Mouse (Mus musculus): ENCODE data around the gene Snx30. TPM values are rescaled to one million over a fixed set of nuclear protein-coding genes. Genes with fewer than 3 reads are reported as not detected.

Snx30 gene
- 14.7 and 17.3 TPM in 2 replicates for polyA plus RNA-seq (2016; fragmentation: Nextera tagmentation; extraction: Ambion mirVana)

DNA sequence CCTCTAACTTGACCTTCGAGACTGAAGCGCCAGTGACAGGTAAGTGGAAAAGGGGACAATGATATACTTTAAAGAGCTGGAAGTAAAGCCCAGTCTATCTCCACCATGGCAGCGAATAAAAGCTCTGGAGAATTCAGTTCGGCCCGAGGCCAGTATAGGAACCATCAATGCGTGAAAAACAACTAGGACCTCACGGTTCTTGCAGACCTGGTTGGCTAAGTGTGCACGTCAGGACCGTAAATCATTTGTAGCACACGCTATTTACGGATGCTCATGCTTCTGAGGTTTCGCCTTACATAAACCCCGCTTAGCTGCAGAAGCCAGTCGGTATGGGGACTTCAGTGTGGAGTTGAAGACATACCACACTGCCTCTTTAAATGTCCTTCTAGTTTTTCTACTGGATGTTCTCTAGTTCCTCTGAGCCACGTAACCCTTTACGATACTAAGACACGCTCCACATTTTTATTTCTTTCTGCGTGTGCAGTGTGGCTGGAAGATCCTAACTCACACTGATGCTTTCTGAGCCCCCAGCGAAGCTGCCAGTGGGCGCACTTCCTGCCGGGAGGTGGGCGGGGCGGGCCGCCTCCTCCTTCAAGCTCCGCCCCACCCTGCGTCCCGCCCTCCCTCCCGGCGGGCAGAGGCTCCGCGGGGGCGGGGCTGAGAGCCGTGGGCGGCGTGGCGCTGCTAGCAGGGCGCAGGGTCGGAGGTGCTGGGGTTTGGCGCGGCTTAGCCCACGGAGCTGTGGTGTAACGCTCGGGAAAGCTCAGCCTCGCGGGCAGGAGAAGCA is at the start of gene Snx30:
TSS of gene Snx30 (plus strand) at position 660 of the 787 bp plus-strand sequence.
- WGBS, result 3% methylated on average over 37 of the region's 45 CpGs
- Histone ChIP-seq H3K4me2 (replicated peaks) (peak within 1 kb of the TSS; percentile 95), H3K27ac (peak within 1 kb of the TSS; percentile 85), H3K36me3 (no peaks in the 10 kb centered on the region), H3K9ac (peak within 1 kb of the TSS; percentile 85), H3K27me3 (no peaks in the 10 kb centered on the region), H3K4me3 (peak within 1 kb of the TSS; percentile 96), H3K9me3 (replicated peaks) (no peaks in the 10 kb centered on the region), H3K4me1 (peaks cover 17% of the 10 kb centered on the region)
- peak; percentile 93 for ATAC-seq (ENCODE audit: low FRiP score)

DNA sequence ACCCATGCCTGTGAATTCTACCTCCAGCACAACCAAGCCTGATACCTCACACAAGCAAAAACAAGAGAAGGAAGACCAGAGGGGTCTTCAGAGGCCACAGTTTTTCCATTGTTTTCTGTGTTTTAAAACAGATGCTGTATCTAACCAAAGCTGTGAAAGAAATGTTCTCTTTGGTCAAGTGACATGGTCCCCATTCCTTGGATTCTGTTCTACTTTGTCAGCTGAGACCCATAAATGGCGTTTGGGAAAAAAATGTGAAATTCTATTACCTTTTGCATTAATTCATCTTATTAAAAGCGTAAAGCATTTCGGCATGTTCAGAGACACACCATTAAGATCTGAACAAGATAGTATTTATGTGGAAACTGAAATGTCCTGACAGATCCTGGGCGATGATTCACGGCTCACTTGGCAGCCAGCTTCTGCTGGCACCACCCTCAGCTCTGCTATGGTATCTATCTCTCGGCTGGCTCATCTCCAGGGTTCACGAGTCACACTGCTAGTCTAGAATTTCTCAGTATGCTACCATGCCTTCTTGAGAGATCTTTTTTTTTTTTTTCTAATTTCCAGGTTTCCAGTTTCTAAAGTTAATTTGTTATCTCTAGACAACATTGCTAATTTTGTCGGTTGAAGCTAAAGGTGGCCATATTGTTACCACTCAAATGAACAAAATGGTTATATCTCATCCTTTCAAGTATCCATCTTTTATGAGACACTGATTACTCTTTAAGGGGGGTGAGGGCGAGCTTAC is 49.1 kb upstream of the Snx30 start:
- ATAC-seq (ENCODE audit: low FRiP score), result no peak
- Histone ChIP-seq H3K9me3 (replicated peaks) (no peaks in the 10 kb centered on the region), H3K9ac (no peak overlapping the region), H3K4me2 (replicated peaks) (no peak overlapping the region), H3K27ac (no peak overlapping the region), H3K4me3 (no peak overlapping the region), H3K4me1 (peaks cover 4% of the 10 kb centered on the region; the same call in 1 of the 2 replicates), H3K36me3 (peaks cover 11% of the 10 kb centered on the region), H3K27me3 (no peaks in the 10 kb centered on the region)
- WGBS, result 92% methylated on average over 9 of the region's 9 CpGs

DNA sequence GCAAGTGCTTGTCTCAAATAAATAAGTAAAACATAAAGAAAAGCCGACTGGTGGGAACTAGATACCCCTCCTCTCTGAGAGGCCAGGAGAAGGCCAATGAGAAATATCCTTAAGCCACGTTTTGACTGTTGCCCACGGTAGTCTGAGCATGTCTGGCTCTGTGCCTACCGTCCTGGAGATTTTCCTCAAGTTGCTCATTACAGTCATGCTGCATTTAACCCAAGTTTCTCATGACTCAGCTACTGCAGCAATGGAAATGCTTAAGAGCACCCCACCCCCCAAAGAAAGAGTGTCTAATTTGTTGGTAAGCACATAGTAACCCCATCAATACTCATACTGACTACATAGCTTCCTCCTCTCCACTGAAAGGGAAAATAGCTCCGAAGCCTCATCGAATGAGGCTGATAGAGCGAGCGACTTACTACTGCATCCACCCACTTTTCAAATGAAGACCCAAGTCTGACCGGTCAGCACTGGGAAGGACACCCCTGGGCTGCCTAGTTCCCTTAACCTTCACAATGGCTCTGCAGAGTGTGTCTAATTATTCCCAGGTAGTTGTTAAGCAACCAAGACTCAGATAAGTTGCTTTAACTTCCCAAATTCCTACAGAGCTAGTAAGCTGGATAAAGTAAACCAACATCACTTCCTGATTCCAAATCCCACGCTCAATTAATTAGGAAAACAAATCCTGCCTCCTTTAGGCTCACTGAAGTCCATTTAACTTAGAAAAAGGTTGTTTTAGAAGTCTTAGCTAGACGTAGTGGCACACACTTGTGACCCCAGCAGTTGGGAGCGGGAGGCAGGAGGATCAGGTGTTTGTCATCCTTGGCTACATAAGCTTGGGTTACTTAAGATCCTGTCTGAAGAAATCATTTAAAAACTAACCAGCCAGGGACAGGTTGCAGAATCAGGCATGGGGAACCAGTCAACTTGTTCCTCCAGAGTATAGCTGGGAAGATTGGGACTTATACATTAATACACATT is 47.9 kb upstream of the Snx30 start:
- no peak overlapping the region for H3K9ac ChIP-seq
- H3K4me1 ChIP-seq, result peaks cover 4% of the 10 kb centered on the region; the same call in 1 of the 2 replicates
- no peak for ATAC-seq (ENCODE audit: low FRiP score)
- peaks cover 2% of the 10 kb centered on the region; the same call in 1 of the 2 replicates for H3K36me3 ChIP-seq
- no peaks in the 10 kb centered on the region for H3K27me3 ChIP-seq
- no peak overlapping the region for H3K27ac ChIP-seq
- WGBS, result 82% methylated on average over 12 of the region's 12 CpGs
- H3K9me3 ChIP-seq (replicated peaks), result no peaks in the 10 kb centered on the region
- H3K4me3 ChIP-seq, result no peak overlapping the region
- no peak overlapping the region for H3K4me2 ChIP-seq (replicated peaks)

DNA sequence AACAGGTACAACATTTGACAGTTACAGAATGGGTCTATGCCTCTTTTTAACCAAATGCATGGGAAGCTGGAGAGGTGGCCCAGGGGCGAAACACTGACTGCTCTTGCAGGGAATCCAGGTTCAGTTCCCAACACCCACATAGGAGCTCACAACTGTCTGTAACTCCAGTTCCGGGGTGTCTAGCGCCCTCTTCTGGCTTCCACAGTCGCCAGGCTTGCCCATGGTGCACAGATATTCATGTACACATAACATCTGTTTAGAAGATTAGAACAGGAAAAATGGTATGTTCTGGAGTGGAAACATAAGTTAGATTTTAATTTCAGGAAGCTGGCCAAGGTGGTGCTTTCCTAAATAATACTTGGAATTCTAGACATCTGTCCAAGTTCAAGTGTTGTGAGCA is 45.6 kb upstream of the Snx30 start:
- H3K4me1 ChIP-seq, result peaks cover 5% of the 10 kb centered on the region
- no peaks in the 10 kb centered on the region for H3K36me3 ChIP-seq
- no peak for ATAC-seq (ENCODE audit: low FRiP score)
- no peak overlapping the region for H3K27ac ChIP-seq
- H3K4me3 ChIP-seq, result no peak overlapping the region
- WGBS, result 79% methylated on average over 4 of the region's 4 CpGs
- no peak overlapping the region for H3K9ac ChIP-seq
- H3K9me3 ChIP-seq (replicated peaks), result no peaks in the 10 kb centered on the region
- H3K27me3 ChIP-seq, result no peaks in the 10 kb centered on the region
- no peak overlapping the region for H3K4me2 ChIP-seq (replicated peaks)

DNA sequence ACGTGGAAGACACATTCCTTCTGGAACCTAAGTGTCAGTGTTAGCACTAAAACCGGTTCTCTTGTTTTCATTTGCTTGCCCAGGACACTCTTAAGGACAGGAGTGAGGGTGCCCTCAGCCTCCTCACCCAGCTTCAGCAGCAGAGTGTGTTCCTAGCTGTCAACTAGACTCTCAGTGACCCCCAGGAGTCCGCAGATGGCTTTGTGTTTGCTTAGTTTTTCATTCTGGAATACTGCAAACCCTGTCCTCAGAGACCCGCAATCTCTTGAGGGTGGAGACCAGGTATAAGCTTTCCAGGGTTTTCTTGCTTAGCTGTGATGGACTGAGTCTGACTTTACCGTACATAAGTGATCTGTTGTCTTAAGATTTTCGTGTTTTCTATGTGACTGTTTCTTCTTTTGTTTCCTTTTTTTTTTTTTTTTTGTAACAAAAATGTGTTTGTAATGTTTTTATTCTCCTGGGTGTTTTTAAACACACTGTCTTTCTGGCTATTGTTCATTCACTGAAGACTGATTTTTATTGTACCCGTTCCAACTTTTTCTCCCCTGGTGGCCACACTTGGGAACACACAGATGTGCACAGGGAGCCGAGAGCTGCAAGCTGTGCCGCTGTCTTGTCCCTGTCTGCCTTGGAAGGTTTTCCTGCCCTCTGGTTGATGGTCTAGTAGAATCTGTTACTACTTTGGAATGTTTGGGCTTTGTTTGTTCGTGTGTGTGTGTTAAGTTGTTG is 44.8 kb upstream of the Snx30 start:
- Histone ChIP-seq H3K36me3 (no peaks in the 10 kb centered on the region), H3K4me3 (no peak overlapping the region), H3K4me1 (peaks cover 13% of the 10 kb centered on the region), H3K9me3 (replicated peaks) (no peaks in the 10 kb centered on the region), H3K4me2 (replicated peaks) (no peak overlapping the region), H3K27ac (no peak overlapping the region), H3K27me3 (no peaks in the 10 kb centered on the region), H3K9ac (no peak overlapping the region)
- 56% methylated on average over 10 of the region's 10 CpGs for WGBS
- no peak for ATAC-seq (ENCODE audit: low FRiP score)

DNA sequence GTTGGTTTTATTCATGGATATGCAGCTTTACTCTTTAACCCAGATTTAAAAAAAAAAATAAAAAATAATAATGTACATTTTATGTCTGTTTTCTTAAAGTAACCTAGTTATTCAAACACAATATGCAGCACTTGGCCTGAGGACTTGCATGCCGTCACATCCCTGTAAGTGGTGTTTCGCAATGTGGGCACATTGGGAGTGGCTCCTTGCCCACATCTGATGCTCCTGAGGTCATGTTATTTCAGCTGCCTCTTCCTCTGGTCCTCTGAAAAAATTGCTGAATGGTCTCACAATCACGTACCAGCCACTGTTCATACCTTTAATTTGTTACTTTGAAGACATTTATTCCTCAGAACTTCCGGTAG is 44.3 kb upstream of the Snx30 start:
- H3K27me3 ChIP-seq, result no peaks in the 10 kb centered on the region
- H3K27ac ChIP-seq, result no peak overlapping the region
- no peak for ATAC-seq (ENCODE audit: low FRiP score)
- 85% methylated on average over 4 of the region's 4 CpGs for WGBS
- no peaks in the 10 kb centered on the region for H3K9me3 ChIP-seq (replicated peaks)
- no peaks in the 10 kb centered on the region for H3K36me3 ChIP-seq
- H3K4me2 ChIP-seq (replicated peaks), result no peak overlapping the region
- peaks cover 16% of the 10 kb centered on the region for H3K4me1 ChIP-seq
- no peak overlapping the region for H3K9ac ChIP-seq
- H3K4me3 ChIP-seq, result no peak overlapping the region

DNA sequence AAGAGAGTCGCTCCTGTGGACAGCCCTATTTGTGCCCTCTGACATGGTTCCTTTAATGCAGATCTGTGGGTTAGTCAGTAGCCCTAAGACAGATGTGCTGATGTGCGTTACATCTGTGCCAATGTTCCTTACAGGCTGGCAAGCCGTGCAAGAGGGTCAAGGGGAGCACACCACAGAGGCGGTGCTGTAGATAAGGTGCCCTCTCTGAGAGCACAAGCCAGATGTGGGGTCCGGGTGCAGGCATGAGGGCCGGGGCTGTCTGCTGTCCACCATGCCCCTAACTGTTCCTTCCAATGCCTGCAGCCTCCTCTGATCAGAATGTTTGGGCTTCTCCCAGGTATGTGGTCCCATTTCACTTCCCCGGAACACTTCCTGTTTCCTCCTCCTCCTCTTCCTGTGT is 40.7 kb upstream of the Snx30 start:
- ATAC-seq (ENCODE audit: low FRiP score), result no peak
- Histone ChIP-seq H3K9me3 (replicated peaks) (no peaks in the 10 kb centered on the region), H3K9ac (no peak overlapping the region), H3K27ac (0 out of 2 replicates have a peak overlapping the region, but pooled peaks have one; percentile 48), H3K4me2 (replicated peaks) (no peak overlapping the region), H3K4me3 (no peak overlapping the region), H3K4me1 (peaks cover 16% of the 10 kb centered on the region), H3K36me3 (peaks cover 3% of the 10 kb centered on the region; the same call in 1 of the 2 replicates), H3K27me3 (no peaks in the 10 kb centered on the region)
- 72% methylated on average over 7 of the region's 7 CpGs for WGBS

DNA sequence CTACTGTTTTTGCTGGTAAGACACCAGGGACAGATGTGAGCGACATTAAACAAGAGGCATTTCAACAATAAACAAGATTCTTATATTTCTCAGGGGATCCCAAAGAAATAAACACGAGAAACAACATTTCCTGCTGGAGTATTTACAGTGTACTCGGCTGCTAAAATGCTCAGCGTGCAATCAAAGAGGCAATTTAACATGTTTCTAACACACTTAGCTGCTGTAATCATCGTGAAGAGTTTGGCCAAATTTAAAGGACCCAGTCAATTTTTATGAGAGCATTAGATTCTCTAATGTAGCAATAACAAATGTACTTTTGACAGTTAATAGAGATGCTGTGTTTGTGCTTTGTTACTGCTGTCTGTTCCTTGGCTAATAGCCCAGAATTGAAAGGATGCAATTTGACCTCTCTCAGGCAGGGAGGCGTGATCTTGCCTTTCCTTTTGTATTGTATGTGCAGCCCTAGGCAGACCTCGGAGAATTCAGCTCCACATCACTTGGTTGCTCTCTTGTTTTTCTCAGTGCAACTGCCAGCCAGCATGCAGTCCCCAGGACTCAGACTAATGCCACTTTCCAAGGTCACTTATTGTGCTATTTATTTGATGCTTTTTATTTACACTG is 40.1 kb upstream of the Snx30 start:
- H3K27ac ChIP-seq, result peak overlapping the region; percentile 48; the same call in 1 of the 2 replicates
- WGBS, result 32% methylated on average over 7 of the region's 7 CpGs
- ATAC-seq (ENCODE audit: low FRiP score), result peak; percentile 66
- H3K9me3 ChIP-seq (replicated peaks), result no peaks in the 10 kb centered on the region
- no peak overlapping the region for H3K4me2 ChIP-seq (replicated peaks)
- H3K9ac ChIP-seq, result no peak overlapping the region
- peaks cover 8% of the 10 kb centered on the region for H3K36me3 ChIP-seq
- peaks cover 15% of the 10 kb centered on the region for H3K4me1 ChIP-seq
- H3K27me3 ChIP-seq, result no peaks in the 10 kb centered on the region
- no peak overlapping the region for H3K4me3 ChIP-seq

DNA sequence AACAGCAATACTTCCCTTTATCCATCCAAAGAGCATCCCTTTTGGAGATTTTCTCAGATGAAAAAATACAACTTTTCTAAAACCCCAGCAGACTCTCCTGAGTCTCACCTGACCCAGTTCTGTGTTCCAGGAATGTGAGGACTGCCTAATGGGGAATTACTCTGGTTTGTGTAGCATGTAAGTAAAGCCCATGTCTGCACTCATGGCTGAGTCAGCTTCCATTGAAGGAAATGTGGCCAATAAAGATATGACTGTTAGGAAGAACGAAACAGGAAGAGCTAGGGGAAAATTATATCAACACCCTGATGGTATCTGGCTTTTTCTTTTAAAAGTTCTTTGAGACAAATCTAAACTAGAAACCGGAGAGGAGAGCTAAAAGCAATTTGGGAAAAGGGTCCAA is 37.9 kb upstream of the Snx30 start:
- Histone ChIP-seq H3K27ac (no peak overlapping the region), H3K4me3 (no peak overlapping the region), H3K27me3 (no peaks in the 10 kb centered on the region), H3K36me3 (peaks cover 25% of the 10 kb centered on the region), H3K9ac (no peak overlapping the region), H3K4me1 (peaks cover 12% of the 10 kb centered on the region), H3K4me2 (replicated peaks) (no peak overlapping the region), H3K9me3 (replicated peaks) (no peaks in the 10 kb centered on the region)
- ATAC-seq (ENCODE audit: low FRiP score), result no peak
- WGBS, result 89% methylated on average over 2 of the region's 2 CpGs

DNA sequence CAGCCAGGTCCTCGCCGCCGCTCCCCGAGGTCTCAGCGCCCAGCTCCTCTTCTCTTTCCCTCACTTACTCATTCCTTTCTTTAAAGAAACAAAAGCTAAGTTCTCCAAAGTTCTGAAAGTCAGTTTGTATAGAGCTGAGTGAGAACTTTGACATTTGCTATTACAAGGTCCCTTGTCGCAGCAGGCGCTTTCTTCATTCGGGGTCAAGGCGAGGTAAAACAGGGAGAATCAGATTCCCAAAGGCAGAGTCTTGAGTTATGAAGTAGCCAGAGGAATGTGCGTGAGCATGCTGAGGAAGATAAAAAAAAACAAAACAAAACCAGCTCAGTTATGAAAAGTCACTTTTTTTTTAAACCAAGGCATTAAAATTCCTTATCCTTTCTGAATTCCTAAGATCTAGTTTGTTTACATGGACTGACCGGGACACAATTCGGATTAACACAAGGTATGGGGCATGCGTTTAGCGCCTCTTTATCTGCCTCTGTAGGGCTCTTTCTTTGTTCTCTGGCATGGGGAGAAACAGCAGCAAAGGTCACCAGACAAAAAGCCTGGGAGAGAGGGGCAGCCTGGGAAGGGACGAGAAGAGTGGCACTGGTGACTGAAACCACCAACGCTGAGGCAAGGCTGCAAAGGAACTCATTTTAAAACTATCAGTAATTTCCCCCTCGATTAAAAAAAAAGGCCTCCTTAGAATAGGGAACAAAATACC is 33.3 kb upstream of the Snx30 start:
- Histone ChIP-seq H3K9me3 (replicated peaks) (no peaks in the 10 kb centered on the region), H3K4me3 (no peak overlapping the region), H3K36me3 (peaks cover 33% of the 10 kb centered on the region), H3K27ac (no peak overlapping the region), H3K4me1 (peaks cover 2% of the 10 kb centered on the region; the same call in 1 of the 2 replicates), H3K9ac (no peak overlapping the region), H3K27me3 (no peaks in the 10 kb centered on the region), H3K4me2 (replicated peaks) (no peak overlapping the region)
- no peak for ATAC-seq (ENCODE audit: low FRiP score)
- 34% methylated on average over 17 of the region's 17 CpGs for WGBS

Measured in hindbrain, embryonic 12.5 days (tissue).